Mouse (Mus musculus) left cerebral cortex, adult 9 months (tissue): ENCODE results near the gene Mgst2.
A peak's percentile ranks its signal among the peaks of the same experiment; 100 is the strongest.

Experiments
- DNase-seq, 2 experiments: peaks; one replicate each; pipeline ENCODE4 v3.0.0; 2022; ENCODE audit warnings: low spot score in 2 of 2

Gene Mgst2

DNA sequence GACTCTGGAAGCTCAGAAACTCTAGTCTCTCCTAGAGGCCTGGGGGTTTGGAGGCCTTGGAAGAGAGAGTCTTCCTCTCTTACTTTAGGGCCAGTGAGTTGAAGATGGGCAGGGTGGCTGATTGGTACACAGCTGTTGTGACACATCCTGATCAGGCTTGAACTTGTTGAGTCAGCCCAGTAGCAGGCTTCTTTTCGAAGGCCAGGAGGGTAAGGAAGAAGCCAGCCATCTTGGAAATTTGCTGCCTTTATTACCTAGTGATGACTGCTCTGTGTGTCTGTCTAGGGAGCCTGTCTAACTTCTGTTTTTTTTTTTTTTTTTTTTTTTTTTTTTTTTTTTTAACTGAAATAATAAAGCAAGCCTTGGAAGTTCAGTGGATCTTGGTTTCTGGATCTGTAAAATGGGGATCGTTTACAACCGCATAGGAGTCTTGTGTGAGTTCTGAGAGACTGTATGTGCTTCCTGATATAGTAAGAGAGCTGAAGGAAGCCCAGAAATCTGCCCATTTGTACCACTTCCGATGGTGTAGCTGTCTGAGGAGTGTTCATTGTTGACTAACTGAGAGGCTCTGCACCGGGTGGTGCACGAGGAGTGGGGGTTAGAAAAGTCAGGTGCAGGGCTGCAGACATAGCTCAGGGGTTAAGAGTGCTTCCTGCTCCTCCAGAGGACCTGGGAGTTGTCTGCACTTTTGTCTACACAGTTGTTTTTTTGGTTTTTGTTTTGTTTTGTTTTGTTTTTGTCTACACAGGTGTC lies 5.7 kb upstream of the Mgst2 start:
- no peak for DNase-seq

DNA sequence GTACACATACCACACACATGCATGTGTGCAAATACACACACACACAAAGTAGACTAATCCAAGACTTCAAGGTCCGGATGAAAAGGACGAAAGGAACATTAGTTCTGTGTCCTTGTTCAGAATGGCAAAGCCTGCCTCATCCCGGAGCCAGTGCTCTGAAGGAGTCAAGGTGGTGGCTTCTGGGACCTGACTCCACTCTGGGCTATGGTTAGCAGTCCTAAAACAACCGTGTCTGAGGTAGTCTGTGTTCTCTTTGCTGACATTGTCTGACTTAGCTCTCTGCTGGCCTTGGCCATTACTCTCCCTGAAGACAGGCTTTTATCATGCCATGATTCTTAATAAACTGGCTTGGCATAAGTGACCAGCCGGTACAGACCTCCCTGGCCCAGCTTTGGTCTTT lies 745 bp upstream of the Mgst2 start:
- no peak for DNase-seq

DNA sequence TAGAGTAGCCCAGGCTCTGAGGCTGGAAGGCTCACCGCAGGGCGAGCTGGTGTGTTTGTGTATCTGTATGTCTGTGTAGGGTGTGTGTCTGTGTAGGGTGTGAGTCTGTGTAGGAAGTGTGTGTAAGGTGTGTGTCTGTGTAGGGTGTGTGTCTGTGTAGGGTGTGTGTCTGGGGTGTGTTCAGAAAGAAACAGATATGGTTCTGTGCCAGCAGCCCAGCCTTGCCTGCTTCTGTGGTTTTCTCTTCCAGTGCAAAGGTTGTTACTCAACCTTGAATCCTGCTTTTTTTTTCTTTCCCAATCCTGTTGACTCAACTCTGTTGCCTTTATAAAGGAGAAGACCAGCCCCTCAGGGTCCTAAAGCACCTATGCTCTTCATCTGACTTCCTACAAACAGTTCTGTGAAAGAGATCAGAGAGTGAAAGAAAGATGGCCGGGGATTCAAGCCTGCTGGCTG lies 689 bp downstream of the Mgst2 start:
- no peak for DNase-seq

DNA sequence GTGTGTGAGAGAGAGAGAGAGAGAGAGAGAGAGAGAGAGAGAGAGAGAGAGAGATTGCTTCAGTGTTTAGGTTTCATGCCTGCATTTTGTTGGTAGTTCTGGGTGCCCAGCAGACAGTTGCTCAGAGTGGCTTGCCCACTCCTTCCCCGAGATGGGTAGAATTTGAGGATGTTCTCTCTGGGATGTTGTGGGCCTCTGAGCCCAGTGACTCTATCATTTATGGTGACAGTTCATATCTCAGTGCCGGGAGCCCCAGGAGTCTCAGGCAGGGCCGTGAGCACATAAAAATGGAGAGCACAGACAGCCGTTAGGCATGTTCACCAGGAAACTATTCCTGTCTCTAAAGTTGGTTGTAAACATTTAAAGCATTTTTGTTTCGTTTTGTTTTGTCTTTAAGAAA lies 1.2 kb downstream of the Mgst2 start:
- DNase-seq, result no peak

DNA sequence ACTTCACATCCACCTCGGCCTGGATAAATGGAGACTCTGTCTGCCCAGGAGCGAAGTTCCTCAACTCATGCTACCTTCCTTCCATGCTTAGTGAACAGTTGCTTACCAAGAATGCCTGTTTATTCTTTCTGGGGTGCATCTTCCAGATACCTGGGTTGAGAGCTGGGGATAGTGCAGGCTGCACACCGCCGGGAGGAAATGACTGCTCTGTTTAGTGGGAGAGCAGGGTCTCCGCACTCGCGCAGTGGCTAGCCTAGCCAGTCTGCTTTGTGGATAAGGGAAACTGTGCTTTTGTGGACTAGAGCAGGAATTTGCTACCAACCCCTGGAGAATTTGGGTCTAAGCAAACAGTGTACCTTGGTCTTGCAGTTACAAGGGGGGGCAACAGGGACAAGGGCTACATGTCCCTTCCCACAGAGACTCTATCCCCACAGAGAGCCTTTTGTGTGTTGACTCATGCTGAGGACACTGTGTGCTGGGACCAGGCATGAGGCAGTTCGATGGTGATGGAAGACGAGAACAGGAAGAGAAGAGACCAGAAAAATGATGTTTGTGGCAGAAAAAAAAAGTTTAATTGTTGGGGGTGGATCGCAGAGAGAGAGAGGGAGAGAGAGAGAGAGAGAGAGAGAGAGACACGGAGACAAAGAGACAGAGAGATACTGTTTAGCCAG lies 1.9 kb downstream of the Mgst2 start:
- no peak for DNase-seq

DNA sequence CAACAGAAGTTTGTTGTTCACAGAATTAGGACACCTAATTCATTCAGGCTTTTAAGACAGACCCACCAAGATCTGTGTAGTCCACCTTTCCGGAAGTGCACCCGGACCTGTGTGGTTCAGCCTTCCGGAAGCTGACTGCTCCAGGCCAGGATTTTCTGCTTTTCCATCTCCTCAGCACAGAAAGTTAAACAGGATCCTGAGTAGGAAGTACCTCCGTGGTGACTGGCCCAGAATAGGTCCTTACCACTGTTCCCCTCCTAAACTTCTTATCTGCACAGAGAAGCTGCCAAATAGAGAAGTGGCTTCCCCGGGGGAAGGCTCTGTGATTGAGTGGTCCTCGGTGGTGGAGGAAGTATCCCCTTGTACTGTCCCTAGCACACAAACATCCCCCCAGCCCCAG lies 2.4 kb downstream of the Mgst2 start:
- no peak for DNase-seq

DNA sequence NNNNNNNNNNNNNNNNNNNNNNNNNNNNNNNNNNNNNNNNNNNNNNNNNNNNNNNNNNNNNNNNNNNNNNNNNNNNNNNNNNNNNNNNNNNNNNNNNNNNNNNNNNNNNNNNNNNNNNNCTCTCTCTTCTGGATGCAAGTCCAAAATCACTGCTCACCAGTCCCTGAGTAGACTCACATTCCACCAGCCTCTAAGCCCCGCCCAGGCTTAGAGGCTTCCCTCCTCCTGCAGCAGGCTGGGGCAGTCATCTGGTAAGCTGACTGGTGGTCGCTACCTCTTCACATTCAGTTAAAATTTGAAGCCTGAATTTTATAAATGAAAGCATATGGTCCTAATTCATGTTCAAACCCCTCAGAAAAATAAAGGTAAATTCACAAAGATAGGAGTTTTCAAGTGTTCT lies 8.4 kb downstream of the Mgst2 start:
- DNase-seq, result no peak

DNA sequence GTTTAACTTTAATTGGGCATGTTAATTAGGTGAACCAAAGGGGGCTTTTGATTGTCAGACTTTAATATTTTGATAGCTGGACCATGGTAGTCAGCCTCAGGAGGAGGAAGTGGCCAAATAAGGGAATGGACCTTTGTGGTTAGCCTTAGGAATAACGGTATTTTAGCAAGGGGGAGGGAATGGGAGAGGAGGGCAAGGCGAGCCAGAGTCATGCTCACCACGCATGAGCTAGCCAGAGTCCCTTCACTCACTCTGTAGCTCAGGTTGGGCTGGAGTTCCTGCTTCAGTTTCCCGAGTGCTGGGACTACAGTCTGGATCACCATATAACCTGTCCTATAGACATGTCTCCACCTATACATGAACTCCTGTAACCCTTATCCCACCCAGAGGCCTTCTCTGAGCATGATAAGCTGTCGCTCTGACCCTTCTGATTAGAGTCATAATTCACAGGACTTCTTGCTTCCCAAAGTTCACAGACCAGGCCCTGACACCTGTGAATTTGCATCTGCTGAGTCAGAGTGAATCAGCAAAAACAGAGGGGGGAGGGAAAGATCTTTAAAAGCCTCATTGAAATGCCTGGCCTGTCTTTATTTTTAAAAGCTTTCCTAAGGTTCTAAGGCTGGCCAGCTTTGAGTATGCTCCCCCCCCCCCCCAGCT lies 10.4 kb downstream of the Mgst2 start:
- no peak for DNase-seq

DNA sequence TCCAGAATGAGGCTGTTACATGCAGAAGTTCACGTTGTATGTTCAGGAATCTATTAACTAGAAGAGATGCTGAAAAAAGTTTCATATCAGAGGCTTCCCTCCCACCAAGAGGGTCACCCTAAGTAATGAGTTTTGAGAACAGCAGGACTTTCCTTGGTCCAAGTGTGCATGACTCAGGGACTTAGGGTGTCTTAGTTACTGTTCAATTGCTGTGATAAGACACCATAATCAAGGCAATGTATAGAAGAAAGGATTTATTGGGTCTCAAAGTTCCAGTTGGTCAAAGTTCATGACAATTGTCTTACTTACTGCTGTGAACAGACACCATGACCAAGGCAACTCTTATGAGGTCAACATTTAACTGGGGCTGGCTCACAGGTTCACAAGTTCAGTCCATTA lies 10.9 kb downstream of the Mgst2 start:
- DNase-seq, result no peak

DNA sequence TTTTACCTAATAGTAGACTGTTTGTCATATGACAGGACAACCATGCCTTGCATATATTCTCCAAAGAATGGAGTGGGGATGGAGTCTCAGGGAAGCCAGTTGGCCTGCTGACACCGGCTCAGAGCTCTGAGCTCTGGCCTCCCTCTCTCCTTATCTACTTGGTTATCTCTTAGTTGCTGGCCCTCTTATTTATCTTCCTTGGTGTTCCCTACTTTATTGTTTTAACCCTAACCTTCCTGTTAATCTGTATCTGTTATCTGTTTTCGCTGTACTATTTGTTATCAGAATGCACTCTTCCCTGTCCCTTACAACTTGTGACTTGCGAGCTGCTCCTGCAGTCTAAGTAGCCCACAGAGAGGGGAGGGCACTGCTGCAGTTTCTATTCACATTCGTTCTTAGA lies 12.5 kb downstream of the Mgst2 start:
- DNase-seq, result no peak

DNA sequence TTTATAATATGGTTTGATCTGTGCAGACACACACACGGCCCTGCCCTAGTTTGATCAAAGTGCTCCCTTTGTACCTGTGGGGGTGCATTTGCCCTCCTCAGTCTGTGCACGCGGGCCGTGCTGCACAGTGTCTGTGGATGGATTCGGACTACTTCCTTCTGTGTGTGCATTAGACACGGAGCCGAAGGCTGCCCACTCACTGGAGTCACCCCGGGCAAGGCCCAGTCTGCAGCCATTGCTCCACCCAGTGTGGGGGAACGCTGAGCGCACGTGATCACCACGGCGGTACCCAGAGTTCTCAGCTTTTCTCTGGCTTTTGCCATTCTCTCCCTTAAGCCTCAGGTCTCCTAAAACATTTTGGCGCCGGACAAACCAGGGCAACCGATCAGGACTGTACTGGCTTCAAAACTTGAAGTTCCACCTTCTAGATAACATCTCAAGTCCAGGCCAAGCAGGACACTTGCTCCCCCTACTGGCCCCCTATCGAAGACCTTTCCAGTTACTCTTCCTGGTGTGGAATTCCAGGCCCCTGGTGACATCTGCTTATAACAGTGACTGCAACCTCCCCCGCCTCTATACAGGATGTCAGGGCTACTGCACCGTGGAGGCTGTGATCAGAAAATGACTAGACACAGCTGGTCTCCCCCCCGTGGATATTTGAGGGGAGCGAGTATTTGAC lies 13.4 kb downstream of the Mgst2 start:
- peak in 1 of 2 experiments; percentile 49 for DNase-seq

DNA sequence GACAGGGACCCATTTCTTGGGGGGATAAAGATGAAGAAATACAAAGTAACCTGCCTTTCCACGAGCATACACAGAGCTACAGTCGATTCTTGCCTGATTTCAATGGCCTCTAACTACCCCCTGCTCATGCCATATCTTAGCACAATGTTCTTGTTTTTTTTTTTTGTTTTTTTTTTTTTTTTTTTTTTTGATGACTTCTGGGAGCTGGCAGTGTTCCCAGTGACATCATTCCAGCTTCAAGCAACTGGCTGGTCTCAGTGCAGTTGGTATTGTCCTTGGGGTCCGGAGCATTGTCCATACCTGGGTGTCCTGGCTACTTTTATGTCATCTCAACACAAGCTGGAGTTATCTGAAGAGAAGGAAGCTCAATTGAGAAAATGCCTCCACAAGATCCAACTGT lies 14.8 kb downstream of the Mgst2 start:
- no peak for DNase-seq

DNA sequence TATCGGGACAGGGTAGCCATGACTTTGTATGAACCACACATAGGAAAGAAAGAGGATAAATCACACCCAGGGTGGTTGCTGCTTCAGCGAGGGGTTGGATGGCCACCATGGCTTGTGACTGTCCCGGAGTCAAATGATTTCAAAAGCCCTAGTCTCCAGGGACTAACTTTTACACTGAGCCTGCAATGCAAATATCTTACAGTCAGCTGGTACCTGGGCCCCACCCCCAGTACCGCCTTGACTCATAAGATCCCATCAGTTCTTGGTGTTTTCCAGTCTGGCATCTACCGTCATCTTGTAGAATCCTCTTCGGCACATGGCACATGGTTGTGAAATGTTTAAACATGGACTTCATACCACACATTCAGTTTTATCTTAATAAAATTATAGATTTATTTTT lies 25.4 kb downstream of the Mgst2 start:
- no peak for DNase-seq

DNA sequence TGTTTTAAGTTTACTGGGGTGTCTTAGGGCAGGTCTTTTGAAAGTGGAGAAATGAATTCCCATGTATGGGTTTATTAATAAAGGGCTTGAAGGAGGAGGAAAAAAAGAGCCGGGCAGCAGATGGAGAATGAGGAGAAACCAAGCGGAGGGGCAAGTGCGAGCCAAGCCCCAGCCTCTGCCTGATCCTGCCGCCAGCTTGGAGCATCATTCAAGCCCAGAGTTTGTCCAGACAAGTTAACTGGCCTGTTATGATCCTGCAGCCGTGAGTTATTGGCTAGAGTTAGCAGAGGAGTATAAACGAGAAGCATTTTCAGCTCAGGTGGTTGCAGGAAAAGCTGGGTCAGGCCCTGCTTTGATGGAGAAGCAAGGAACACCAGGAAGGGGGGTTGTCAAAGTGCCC lies 26.2 kb downstream of the Mgst2 start:
- no peak for DNase-seq

DNA sequence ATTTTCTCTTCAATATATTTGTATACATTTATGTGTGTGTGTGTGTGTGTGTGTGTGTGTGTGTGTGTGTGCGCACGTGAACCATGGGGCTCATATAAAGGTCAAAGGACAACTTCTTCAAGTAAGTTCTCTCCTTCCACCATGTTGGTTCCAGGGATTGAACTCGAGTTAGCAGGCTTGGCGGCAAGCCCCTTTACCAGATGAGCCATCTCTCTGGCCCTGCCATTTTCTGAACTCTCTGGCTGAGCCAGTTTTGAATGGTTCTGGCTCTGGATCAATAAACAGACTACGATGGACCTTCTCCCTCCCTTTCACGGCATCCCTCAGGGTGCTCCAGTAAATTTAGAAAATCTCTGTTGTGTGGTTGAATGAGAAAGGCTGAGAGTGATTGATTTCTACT lies 26.6 kb downstream of the Mgst2 start:
- DNase-seq, result no peak

DNA sequence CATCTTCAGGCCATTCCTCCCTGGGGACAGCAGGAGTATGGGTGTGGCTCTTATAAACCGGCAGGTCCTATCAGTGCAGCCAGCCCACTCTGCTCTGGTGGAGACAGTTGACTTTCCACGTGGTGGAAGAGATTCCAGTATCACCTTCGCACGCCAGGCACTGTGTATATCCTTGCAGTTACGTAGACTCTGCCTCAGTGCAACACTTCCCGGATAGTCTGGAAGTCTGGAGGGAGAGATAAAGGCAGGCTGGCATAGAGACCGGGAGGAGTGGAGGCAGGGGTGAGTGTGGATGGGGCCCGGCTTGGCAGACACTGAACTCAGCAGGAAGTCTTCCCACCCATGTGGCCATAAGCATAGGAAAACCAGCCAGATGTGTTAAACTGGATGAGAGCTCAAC lies 28.6 kb downstream of the Mgst2 start:
- DNase-seq, result no peak

DNA sequence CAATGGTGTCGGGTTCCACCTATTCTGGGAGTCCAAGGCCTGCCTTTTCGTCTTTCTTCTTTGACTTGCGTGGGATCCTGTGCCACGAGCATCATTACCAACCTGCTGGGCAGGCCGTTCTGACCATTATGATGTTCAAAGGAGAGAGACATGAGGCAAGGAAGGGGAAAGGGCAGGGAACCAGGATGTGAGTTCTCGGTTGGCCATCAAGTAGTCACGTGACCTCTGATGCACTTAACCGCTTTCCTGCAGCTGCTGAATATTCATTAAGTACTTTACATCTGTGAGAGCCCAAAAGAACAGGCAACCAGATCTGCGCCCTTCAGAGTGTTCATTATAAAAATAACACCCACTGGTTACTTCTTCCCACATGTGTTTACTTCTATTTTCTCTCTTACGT lies 33.0 kb downstream of the Mgst2 start:
- DNase-seq, result no peak

DNA sequence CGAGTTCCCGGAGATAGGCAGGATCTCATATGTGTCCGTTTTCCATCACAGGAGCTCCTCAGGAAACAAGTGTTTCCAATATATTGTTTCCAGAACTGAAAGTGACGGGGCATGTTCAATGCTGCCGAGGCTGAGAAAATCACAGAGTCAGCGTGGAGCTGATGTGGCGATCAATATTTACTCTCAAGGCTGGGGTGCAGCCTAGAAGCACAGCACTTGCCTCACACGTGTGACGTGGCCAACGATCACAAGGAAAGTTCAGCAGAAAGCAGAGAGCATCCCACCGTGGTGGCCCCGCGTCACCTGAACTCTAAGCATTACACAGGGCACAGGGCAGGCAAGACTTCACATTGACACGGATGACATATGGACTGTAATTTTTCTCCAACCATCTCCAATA lies 34.4 kb downstream of the Mgst2 start:
- no peak for DNase-seq

DNA sequence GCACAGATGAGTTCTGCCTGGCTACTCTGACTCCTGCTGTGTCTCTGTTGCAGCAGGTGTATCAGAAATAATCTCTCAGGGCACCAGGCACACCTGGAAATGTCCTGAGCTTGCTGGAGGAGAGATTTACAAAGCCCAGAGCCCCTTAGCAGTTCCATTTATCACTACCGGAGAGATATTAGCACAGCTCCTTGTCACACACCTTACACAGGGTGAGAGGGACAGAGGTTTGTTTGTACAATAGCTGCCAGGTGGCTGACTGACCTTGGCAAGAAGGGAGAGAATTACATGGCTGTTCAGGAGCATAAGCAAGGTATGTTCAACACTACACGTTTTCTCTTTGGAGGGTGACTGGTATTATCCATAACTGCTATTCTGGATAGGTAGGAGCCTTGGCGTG lies 35.6 kb downstream of the Mgst2 start:
- no peak for DNase-seq

DNA sequence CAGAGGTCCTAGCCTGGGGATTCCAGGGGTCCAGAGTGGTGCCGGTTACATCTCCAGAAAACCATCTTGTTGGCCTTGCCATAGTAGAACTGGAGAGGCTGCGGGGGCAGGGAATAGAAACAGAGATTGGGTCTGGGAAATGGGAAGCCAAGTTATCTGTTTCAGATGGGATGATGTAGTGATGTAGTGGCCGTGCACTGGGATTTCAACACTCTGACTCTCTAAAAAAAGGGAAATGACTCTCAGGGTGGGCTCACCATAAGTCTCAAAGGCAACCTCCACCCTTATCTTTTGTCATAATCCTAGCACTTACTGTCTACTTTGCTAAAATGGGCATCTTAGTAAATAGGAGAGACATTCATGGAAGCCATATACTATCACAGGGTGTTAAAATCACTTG lies 37.8 kb downstream of the Mgst2 start:
- no peak for DNase-seq

DNA sequence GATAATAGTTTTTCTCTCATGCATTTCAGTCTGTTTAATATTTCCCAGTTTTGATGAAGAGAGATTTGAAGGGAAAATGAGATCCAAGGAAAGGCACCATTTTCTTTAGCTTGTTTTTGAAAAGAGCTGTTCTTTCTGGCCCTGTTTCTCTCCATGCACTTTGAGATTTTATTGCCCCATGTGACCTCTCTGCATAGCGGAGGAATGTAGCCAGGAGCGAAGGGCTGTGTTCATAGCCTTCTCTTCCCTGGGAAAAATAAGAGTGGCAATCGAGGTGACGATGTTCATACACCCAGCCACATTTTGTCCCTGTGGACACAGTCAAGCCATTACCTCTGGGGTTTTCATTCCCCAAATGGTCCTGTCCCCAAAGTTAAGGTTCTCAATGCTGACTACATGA lies 40.0 kb downstream of the Mgst2 start:
- DNase-seq, result no peak

DNA sequence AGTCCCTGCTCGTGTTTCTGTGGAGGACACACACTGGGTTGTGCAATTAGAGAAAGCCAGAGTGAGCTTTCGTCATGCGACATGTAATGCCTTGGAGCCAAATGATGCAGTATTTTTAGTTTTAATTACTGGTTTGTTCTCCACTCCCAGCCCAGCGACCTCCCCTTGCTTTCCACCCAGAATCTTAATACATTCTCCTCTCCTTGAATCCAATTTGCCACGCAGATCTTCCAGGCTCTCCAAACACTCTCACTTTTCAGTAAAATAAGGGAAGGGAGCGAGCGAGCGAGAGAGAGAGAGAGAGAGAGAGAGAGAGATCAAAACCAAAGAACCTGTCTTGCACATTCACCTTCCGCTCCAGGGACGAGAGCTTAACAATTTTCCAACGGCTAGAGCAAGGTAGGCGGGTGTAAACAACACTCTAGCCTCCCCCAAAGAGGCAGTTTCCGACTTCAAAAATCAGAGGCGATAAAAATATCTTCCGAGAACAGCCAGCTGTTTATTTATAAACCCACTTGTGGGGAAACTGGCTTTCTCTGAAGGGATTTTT lies 40.6 kb downstream of the Mgst2 start:
- peak in 1 of 2 experiments; percentile 46 for DNase-seq
